Mouse (Mus musculus): ENCODE results near the gene Gm45234. TPM values are rescaled to one million over a fixed set of nuclear protein-coding genes. Genes with fewer than 3 reads are reported as not detected.

Gm45234 gene
- polyA plus RNA-seq, 1 experiment from 2014 or later = not detected

DNA sequence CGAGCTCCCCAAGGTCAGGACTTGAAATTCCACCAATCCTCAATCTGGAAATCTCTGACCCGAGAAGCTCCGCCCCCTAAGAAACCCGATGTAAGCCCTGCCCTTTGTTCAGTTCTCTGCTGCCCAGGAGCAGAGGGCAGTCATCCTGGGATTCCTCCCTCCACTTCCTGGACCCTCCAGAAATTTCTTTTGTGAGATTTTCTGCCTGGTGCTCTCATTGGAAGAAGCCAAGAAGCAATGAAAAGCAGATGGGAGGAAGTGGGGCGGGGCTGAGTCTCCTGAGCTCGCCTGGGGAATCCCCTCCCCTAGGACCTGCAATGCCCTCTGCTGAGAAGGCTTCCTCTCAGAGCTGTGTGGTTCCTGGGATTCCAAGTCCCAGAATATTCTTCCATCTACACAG, 26.6 kb upstream of the Gm45234 start:
- no peak for ATAC-seq (ENCODE audit: low FRiP score)
- H3K4me3 ChIP-seq = no peak overlapping the region
- no peak overlapping the region; the same call in 1 of the 2 replicates for H3K9ac ChIP-seq
- peaks cover 20% of the 10 kb centered on the region for H3K27me3 ChIP-seq
- H3K27ac ChIP-seq = no peak overlapping the region
- H3K4me2 ChIP-seq = peak overlapping the region; percentile 13; the same call in 1 of the 2 replicates
- no peaks in the 10 kb centered on the region for H3K9me3 ChIP-seq
- WGBS = 24% methylated on average over 6 of the region's 6 CpGs
- H3K4me1 ChIP-seq (replicated peaks) = peaks cover 19% of the 10 kb centered on the region
- H3K36me3 ChIP-seq = no peaks in the 10 kb centered on the region

DNA sequence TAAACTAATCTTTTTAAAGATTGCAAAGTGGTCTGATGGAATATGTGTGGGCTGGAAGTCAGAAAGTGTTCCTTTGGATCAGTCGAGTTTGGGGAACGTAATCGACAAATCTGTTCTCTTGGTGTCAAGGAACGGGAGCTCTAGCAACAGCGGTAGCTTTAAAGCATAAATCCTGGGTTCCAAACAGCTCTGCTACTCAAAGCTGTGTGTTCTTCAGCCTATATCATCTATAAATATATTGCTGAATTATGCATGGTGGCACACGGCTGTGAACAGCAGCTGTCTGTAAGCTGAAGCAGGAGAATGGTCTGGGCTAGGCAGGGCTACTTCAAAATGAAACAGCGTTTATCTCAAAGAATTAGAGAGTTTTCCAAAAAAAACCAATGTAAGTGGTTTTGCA, 25.1 kb upstream of the Gm45234 start:
- H3K4me2 ChIP-seq = no peak overlapping the region
- H3K36me3 ChIP-seq = no peaks in the 10 kb centered on the region
- 89% methylated on average over 7 of the region's 7 CpGs for WGBS
- H3K4me3 ChIP-seq = no peak overlapping the region
- peaks cover 22% of the 10 kb centered on the region for H3K27me3 ChIP-seq
- ATAC-seq (ENCODE audit: low FRiP score) = no peak
- H3K9me3 ChIP-seq = no peaks in the 10 kb centered on the region
- H3K27ac ChIP-seq = no peak overlapping the region
- H3K9ac ChIP-seq = no peak overlapping the region
- peaks cover 19% of the 10 kb centered on the region for H3K4me1 ChIP-seq (replicated peaks)

DNA sequence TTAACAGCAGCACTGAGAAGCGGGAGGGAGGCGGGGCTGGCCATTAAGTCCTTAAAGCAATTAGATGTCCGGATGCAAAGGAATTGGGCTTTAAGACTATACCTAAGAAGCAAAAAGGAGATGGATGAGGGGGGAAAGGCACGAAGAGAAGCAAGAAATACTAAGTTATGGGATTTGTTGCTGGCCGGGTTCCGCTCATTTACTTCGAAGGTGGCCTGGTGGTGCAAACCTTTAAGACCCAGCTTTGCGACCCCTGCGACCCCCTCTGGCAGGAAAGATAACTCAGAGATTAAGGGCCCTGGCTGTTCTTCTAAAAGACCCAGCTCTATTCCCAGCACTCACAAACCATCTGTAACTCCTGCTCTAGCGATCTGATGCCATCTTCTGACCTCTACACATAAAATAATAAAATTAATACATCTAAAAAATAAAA, 24.2 kb upstream of the Gm45234 start:
- H3K4me3 ChIP-seq = peak overlapping the region; percentile 38
- H3K27ac ChIP-seq = no peak overlapping the region
- peak overlapping the region; percentile 61 for H3K9ac ChIP-seq
- peaks cover 22% of the 10 kb centered on the region for H3K27me3 ChIP-seq
- H3K36me3 ChIP-seq = no peaks in the 10 kb centered on the region
- peak overlapping the region; percentile 62 for H3K4me2 ChIP-seq
- peaks cover 19% of the 10 kb centered on the region for H3K4me1 ChIP-seq (replicated peaks)
- 3% methylated on average over 10 of the region's 10 CpGs for WGBS
- ATAC-seq (ENCODE audit: low FRiP score) = no peak; the same call in 1 of the 2 replicates
- H3K9me3 ChIP-seq = no peaks in the 10 kb centered on the region

DNA sequence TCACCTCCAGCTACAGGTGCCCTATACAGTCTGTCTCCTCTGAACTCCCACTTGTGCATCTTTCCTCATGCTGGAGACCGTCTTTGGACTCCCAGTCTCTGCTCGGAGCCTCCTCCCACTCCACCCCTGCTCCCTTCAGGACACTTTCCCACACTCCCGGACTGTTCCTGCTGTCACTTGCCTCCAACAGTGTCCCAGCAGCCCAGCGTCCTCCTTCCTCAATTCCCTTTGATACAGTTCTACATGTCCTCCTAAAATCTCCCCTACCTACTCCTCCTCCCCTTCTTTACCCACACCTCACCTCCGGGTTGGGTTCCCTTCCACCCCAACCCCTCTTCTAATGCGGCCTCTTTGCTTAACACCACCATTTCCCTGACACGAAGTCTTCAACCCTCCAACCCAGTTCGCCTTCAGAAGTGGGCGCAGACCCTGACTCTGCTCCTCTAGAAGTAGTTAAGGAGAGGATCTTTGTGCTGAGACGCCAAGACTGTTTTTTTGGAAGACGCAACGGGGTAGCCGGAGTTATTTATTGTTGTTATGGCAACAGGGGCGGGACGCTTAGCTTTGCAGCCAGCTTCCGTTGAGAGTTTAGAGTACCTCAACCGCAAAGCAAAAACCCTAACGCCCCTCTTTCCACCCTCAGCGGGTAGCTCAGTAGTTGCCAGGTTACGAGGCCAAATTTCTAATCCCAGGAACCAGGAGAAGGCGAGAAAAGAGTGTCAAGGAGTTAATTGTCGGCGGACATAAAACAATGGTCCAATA, 23.6 kb upstream of the Gm45234 start, which contains the start of gene Lrrc23:
Gene Lrrc23, minus strand, starts transcription at position 506 of the 762 bp plus-strand sequence.
- Histone ChIP-seq H3K4me1 (replicated peaks) (peaks cover 19% of the 10 kb centered on the region), H3K36me3 (no peaks in the 10 kb centered on the region), H3K4me2 (peak within 1 kb of the TSS; percentile 62), H3K9me3 (no peaks in the 10 kb centered on the region), H3K9ac (peak within 1 kb of the TSS; percentile 61), H3K27me3 (peaks cover 22% of the 10 kb centered on the region), H3K27ac (0 out of 2 replicates have a peak within 1 kb of the TSS, but pooled peaks have one; percentile 12), H3K4me3 (peak within 1 kb of the TSS; percentile 38)
- peak; percentile 73 for ATAC-seq (ENCODE audit: low FRiP score)
- WGBS = 2% methylated on average over 23 of the region's 23 CpGs

DNA sequence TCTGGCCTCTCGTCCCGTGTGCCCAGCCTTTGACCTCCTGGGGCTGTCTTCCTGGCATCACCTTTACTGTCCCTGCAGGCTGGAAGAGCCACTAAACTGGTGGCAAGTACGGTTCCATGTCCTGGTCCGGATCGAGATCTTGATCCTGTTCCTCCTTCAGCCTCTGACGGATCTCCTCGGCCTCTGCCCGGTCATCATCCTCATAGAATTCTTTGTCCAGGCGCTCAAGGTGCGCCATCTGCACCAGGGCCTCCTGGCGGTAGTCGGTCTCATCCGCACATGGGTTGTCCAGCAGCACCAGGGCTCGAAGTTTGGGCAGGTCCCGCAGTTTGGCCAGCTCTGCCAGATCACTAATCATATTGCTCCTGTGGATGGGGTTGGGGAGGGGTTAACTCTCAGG, 14.7 kb upstream of the Gm45234 start:
- H3K36me3 ChIP-seq = no peaks in the 10 kb centered on the region
- H3K4me3 ChIP-seq = no peak overlapping the region
- no peak overlapping the region for H3K4me2 ChIP-seq
- peaks cover 15% of the 10 kb centered on the region for H3K27me3 ChIP-seq
- peaks cover 32% of the 10 kb centered on the region for H3K4me1 ChIP-seq (replicated peaks)
- H3K9ac ChIP-seq = no peak overlapping the region
- ATAC-seq (ENCODE audit: low FRiP score) = no peak
- H3K9me3 ChIP-seq = no peaks in the 10 kb centered on the region
- WGBS = 91% methylated on average over 15 of the region's 15 CpGs
- no peak overlapping the region for H3K27ac ChIP-seq

DNA sequence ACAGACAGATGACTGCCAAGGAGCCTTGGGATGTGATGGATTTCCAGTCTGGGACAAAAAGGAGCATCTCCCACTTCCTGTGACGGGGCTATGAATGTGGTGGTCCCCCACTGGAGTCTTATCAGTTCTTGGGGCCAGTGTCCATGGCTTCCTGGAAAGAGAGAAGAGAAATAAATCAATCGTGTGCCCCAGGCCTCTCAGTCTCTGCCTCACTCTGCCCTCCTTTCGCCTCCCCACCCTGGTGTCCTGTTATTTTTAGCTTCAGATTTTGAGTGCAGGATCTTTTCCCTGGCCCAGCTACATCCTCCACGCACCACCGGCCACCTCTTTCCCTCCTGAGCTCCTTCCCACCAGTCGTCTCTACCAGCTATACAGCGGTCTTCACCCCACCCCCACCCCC, 14.2 kb upstream of the Gm45234 start:
- WGBS = 65% methylated on average over 7 of the region's 7 CpGs
- Histone ChIP-seq H3K27ac (peak overlapping the region; percentile 77; the same call in 1 of the 2 replicates), H3K9ac (peak overlapping the region; percentile 81), H3K4me1 (replicated peaks) (peaks cover 32% of the 10 kb centered on the region), H3K4me3 (peak overlapping the region; percentile 55), H3K4me2 (peak overlapping the region; percentile 72), H3K36me3 (no peaks in the 10 kb centered on the region), H3K9me3 (no peaks in the 10 kb centered on the region), H3K27me3 (peaks cover 15% of the 10 kb centered on the region)
- no peak for ATAC-seq (ENCODE audit: low FRiP score)

DNA sequence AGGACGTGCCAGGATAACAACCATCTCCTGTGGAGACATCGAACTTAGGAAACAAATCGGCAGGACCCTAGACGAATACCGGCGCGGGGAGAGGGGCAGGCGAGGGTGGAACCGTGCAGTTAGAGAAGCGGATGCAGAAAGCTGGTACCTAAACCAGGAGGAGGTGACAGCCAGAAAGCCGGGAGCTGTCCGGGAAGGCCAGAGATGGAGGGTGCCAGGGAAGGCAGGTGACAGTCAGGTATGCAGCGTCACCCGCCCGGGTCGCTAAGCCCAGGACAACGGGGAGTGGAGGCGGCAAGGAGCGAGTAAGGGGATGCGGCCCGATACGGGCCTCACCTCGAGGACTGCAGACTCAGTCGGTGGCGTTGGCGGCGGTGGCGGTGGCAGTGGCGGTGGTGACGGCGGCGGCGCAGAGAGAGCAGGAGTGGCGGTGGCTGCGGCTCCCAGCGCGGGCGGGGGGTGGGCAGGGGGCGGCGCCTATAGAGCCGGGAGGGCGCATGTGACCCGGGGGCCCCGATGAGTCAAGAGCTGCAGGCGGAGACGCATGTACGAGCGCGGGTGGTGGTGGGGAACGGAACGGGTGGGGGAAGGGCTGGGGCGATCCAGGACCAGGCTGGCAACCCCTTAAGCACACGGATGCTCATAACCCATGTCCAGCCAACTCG, 13.4 kb upstream of the Gm45234 start, which contains the start of gene Eno2:
Gene Eno2, minus strand, starts transcription at position 573 of the 665 bp plus-strand sequence.
- H3K4me1 ChIP-seq (replicated peaks) = peaks cover 32% of the 10 kb centered on the region
- H3K9me3 ChIP-seq = no peaks in the 10 kb centered on the region
- peak; percentile 82 for ATAC-seq (ENCODE audit: low FRiP score)
- H3K27ac ChIP-seq = peak within 1 kb of the TSS; percentile 77
- H3K36me3 ChIP-seq = no peaks in the 10 kb centered on the region
- peak within 1 kb of the TSS; percentile 55 for H3K4me3 ChIP-seq
- under 1% methylated on average over 51 of the region's 54 CpGs for WGBS
- peaks cover 15% of the 10 kb centered on the region for H3K27me3 ChIP-seq
- peak within 1 kb of the TSS; percentile 81 for H3K9ac ChIP-seq
- peak within 1 kb of the TSS; percentile 72 for H3K4me2 ChIP-seq

DNA sequence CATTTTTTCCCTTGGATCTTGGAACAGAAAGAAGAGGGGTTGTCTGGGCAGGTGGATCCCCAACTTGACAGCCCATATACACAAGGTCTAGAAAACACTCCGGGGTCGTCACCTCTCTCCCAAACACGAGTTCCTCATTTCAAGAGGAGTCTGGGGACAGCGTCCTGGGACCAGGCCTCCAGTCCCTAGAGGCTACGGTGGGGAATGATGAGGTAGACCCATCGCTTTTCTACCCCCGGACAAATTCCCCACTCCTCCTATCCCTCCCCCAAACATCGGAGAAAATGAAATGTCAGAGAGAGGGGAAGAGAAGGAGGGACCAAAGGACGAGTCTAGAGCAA, 12.9 kb upstream of the Gm45234 start:
- Histone ChIP-seq H3K27ac (0 out of 2 replicates have a peak overlapping the region, but pooled peaks have one; percentile 40), H3K4me3 (peak overlapping the region; percentile 55), H3K36me3 (no peaks in the 10 kb centered on the region), H3K4me1 (replicated peaks) (peaks cover 32% of the 10 kb centered on the region), H3K27me3 (peaks cover 15% of the 10 kb centered on the region), H3K4me2 (peak overlapping the region; percentile 72), H3K9me3 (no peaks in the 10 kb centered on the region), H3K9ac (peak overlapping the region; percentile 81)
- 4% methylated on average over 9 of the region's 9 CpGs for WGBS
- ATAC-seq (ENCODE audit: low FRiP score) = peak; percentile 10

DNA sequence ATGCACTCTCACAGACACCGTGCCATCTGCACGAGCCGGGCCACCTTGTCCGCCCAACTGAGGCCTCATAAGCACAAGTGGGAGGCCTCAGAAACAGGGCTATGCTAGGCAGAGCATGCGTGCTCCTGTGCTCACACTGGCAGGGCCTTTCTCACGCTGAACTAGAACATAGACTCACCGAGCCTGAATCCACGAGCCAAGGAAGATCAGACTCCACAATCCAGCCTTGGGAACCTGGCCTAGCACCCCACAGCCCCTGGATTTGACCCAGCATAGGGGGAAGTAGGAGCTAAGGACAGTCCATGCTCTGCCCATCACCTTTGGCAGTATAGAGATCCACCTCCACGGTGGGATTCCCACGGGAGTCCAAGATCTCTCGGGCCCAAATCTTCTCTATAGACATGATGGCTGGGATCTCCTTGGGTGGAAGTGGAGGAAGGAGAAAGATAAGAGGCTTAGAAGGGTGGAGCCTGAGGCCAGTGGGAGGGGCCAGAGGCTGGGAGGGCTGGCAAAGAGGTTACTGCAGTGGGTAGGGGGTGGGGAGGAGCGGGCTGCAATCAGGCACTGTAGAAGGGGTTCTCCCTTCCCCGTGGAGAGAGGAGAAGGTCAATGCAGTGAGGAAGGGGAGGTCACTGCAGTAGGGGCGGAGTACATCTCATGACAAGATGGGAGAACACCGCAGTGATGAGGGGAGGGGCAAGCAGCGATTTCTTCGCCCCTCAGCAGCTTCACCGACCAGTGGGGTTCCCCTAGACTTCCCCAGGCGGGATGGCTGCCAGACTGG, 12.3 kb upstream of the Gm45234 start:
- H3K36me3 ChIP-seq = no peaks in the 10 kb centered on the region
- peak overlapping the region; percentile 40; the same call in 1 of the 2 replicates for H3K27ac ChIP-seq
- peaks cover 15% of the 10 kb centered on the region for H3K27me3 ChIP-seq
- peak overlapping the region; percentile 72 for H3K4me2 ChIP-seq
- peak overlapping the region; percentile 81 for H3K9ac ChIP-seq
- H3K4me3 ChIP-seq = peak overlapping the region; percentile 55
- peak; percentile 21 for ATAC-seq (ENCODE audit: low FRiP score)
- H3K4me1 ChIP-seq (replicated peaks) = peaks cover 32% of the 10 kb centered on the region
- no peaks in the 10 kb centered on the region for H3K9me3 ChIP-seq
- 27% methylated on average over 19 of the region's 19 CpGs for WGBS

DNA sequence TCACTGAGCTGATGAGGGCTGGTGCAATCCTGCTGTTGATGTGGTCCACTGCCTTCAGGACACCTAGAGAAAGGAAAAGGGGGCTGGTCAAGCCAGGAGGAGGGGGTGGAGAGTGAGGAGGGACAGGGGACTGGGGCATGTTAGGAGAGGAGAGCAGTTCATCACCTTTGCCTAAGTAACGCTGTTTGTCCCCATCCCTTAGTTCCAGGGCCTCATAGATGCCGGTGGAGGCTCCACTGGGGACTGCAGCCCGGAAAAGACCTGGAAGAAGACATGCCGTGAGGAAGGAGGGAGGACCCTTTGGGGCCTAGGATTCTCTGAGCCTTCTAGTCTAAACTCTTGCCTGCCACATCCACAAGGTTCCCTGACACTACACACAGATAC, 11.7 kb upstream of the Gm45234 start:
- H3K4me1 ChIP-seq (replicated peaks) = peaks cover 32% of the 10 kb centered on the region
- peaks cover 18% of the 10 kb centered on the region for H3K27me3 ChIP-seq
- no peak for ATAC-seq (ENCODE audit: low FRiP score)
- H3K36me3 ChIP-seq = no peaks in the 10 kb centered on the region
- no peak overlapping the region; the same call in 1 of the 2 replicates for H3K4me3 ChIP-seq
- peak overlapping the region; percentile 81 for H3K9ac ChIP-seq
- peak overlapping the region; percentile 72 for H3K4me2 ChIP-seq
- no peak overlapping the region for H3K27ac ChIP-seq
- WGBS = 43% methylated on average over 4 of the region's 4 CpGs
- no peaks in the 10 kb centered on the region for H3K9me3 ChIP-seq

DNA sequence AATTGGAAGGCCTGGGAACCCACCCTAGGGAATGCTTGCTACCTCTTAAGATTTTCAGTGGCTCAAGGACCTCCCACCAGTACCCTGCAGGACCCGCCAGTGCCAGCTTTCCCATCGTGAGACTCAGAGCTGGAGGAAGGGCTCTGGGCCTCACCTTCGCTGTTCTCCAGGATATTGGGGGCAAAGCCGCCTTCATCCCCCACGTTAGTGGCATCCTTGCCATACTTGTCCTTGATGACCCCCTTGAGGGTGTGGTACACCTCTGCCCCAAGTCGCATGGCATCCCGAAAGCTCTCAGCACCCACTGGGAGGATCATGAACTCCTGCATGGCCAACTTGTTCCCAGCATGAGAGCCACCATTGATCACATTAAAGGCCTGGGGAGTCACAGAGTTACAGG, 10.1 kb upstream of the Gm45234 start:
- H3K9ac ChIP-seq = no peak overlapping the region
- peaks cover 32% of the 10 kb centered on the region for H3K4me1 ChIP-seq (replicated peaks)
- no peaks in the 10 kb centered on the region for H3K9me3 ChIP-seq
- H3K36me3 ChIP-seq = no peaks in the 10 kb centered on the region
- H3K4me3 ChIP-seq = no peak overlapping the region
- 84% methylated on average over 7 of the region's 7 CpGs for WGBS
- no peak overlapping the region for H3K27ac ChIP-seq
- no peak for ATAC-seq (ENCODE audit: low FRiP score)
- no peak overlapping the region for H3K4me2 ChIP-seq
- H3K27me3 ChIP-seq = peaks cover 28% of the 10 kb centered on the region

DNA sequence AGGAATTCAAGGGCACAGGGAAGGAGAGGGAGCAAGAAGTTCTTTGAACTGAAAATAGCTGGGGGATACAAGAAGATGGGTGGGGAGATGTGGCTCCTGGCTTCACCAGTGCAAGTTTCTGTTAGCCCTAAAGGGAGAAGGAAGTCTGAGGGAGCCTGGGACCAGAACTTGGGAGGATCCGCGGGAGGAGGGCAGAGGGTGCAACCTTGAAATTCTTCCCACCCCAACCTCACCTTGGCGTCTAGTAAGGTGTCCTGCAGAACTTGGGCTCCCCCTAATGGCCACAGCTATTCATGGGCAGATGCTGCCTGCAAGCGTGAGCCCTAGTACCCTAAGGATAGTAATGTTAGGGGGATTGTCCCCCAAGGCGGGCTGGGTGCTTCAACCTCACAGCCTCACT, 3.4 kb upstream of the Gm45234 start:
- 3% methylated on average over 5 of the region's 5 CpGs for WGBS
- Histone ChIP-seq H3K9me3 (no peaks in the 10 kb centered on the region), H3K4me1 (replicated peaks) (peaks cover 38% of the 10 kb centered on the region), H3K36me3 (no peaks in the 10 kb centered on the region), H3K27me3 (peaks cover 12% of the 10 kb centered on the region; the same call in 1 of the 2 replicates), H3K4me2 (0 out of 2 replicates have a peak overlapping the region, but pooled peaks have one; percentile 92), H3K9ac (0 out of 2 replicates have a peak overlapping the region, but pooled peaks have one; percentile 2), H3K4me3 (no peak overlapping the region), H3K27ac (peak overlapping the region; percentile 99)
- no peak for ATAC-seq (ENCODE audit: low FRiP score)
